Mouse (Mus musculus): ENCODE measurements around the gene Prrt1.

DNA sequence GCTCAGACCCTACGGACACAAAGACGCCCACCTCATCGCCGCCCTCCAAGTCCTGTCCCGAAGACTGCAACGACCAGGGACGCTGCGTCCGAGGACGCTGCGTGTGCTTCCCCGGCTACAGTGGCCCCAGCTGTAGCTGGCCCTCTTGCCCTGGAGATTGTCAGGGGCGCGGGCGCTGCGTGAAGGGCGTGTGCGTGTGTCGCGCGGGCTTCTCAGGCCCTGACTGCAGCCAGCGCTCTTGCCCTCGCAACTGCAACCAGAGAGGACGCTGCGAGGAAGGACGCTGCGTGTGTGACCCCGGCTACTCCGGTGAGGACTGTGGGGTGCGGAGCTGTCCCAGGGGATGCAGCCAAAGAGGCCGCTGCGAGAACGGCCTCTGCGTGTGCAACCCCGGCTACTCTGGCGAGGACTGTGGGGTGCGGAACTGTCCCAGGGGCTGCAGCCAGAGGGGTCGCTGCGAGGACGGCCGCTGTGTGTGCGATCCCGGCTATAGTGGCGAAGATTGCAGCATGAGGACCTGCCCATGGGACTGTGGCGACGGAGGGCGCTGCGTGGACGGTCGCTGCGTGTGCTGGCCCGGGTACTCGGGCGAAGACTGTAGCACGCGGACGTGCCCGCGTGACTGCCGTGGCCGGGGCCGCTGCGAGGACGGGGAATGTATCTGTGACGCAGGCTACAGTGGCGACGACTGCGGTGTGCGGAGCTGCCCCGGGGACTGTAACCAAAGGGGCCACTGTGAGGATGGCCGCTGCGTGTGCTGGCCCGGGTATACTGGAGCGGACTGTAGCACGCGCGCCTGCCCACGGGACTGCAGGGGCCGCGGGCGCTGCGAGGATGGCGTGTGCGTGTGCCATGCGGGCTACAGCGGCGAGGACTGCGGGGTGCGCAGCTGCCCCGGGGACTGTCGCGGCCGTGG is 42.1 kb downstream of the Prrt1 start:
- TF ChIP-seq CTCF (IDR thresholded peaks at IDR 0.05; ENCODE audit: borderline replicate concordance, insufficient read depth, low read length) (0 out of 2 replicates have a peak, but pooled peaks have one; percentile 4), POLR2A (IDR thresholded peaks at IDR 0.05; ENCODE audit: low read depth, low read length) (no peak)

All from embryonic fibroblast, embryonic 13.5 days (primary cell).